Mouse (Mus musculus): ENCODE results near the gene Ctu1. TPM values are rescaled to one million over a fixed set of nuclear protein-coding genes. Genes with fewer than 3 reads are reported as not detected.
"Not testable (repeated sequence)": the region's sequence is repeated elsewhere in the genome, so short reads cannot be mapped to it uniquely, and the experiment has no call there.

Gene Ctu1
- total and polyA plus RNA-seq, 2 experiments from 2014 or later = 21.6 to 36.7 TPM

GRCm38 (mm10) chr7:43654519-43654918, 17.3 kb upstream of the Ctu1 start:
- TF ChIP-seq CTCF (IDR thresholded peaks at IDR 0.05) = no peak
- DNase-seq (ENCODE audit: low spot score) (no peak), ATAC-seq (ENCODE audit: low FRiP score) (no peak)
- H3K27ac ChIP-seq (ENCODE audit: low read depth, low read length) = no peak overlapping the region
- H3K4me2 ChIP-seq (ENCODE audit: low read depth, low read length, poor library complexity, severe bottlenecking) = no peak overlapping the region
- H3K9me3 ChIP-seq (ENCODE audit: low read length) = 0 out of 2 replicates have a peak, but pooled peaks cover 3% of the 10 kb centered on the region
- no peaks in the 10 kb centered on the region for H3K36me3 ChIP-seq (ENCODE audit: insufficient read depth, low read length)
- H3K4me1 ChIP-seq (ENCODE audit: insufficient read depth, low read length) = no peaks in the 10 kb centered on the region
- 81% methylated on average over 3 of the region's 3 CpGs for WGBS
- no peaks in the 10 kb centered on the region for H3K27me3 ChIP-seq (ENCODE audit: insufficient read depth, low read length)
- no peak overlapping the region for H3K9ac ChIP-seq (replicated peaks; ENCODE audit: low read length, poor library complexity, severe bottlenecking)
- H3K4me3 ChIP-seq (ENCODE audit: low read depth, low read length) = no peak overlapping the region

DNA sequence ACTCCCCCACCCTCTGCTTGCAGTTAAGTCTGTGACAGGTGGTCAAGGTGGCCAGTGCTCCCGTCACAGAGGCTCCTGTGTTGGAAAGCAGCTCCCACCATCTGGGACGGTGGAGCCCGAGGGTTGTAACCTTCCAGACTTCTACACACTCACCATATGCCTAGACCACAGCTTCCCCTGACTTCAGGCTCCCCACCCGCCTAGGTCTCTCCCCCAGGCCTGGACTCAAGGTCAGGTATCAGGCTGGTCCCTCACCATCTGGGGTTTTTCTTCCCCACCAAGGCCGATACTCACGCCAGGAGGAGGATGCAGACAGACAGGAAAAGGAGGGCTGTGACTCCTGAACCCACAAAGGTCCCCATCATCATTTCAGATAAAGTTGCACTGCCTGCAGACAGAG, 15.6 kb upstream of the Ctu1 start:
- no peak for TF ChIP-seq CTCF (IDR thresholded peaks at IDR 0.05)
- Histone ChIP-seq H3K9me3 (ENCODE audit: low read length) (0 out of 2 replicates have a peak, but pooled peaks cover 3% of the 10 kb centered on the region), H3K27me3 (ENCODE audit: insufficient read depth, low read length) (no peaks in the 10 kb centered on the region), H3K4me2 (ENCODE audit: low read depth, low read length, poor library complexity, severe bottlenecking) (no peak overlapping the region), H3K9ac (replicated peaks; ENCODE audit: low read length, poor library complexity, severe bottlenecking) (no peak overlapping the region), H3K27ac (ENCODE audit: low read depth, low read length) (no peak overlapping the region), H3K4me1 (ENCODE audit: insufficient read depth, low read length) (no peaks in the 10 kb centered on the region), H3K36me3 (ENCODE audit: insufficient read depth, low read length) (no peaks in the 10 kb centered on the region), H3K4me3 (ENCODE audit: low read depth, low read length) (no peak overlapping the region)
- DNase-seq (ENCODE audit: low spot score) (no peak), ATAC-seq (ENCODE audit: low FRiP score) (no peak)
- WGBS = 76% methylated on average over 6 of the region's 6 CpGs

DNA sequence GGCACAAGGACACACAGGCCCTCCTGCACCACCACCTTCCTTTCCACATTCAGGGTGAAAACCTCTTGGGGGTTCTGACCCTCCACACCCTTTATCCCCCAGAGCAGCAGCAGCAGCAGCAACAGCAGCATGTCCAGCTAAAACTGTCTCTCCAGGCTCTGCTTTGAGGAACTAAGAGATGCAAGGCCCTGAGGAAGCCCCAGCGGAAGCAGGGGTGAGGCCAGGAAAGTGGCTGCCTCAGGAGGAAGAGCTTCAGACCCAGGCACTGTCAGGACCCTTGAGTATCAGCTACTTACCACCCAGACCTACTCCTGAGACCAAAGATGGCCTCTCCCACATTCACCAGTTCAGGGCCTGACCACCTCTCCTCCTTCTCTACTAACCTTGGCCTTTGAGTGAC, 11.8 kb upstream of the Ctu1 start, which contains the start of gene Siglece:
TSS of gene Siglece (minus strand) at position 160 of the 400 bp plus-strand sequence.
- no peaks in the 10 kb centered on the region for H3K9me3 ChIP-seq (ENCODE audit: low read length)
- no peak within 1 kb of the TSS for H3K9ac ChIP-seq (replicated peaks; ENCODE audit: low read length, poor library complexity, severe bottlenecking)
- TF ChIP-seq CTCF (IDR thresholded peaks at IDR 0.05) = no peak
- H3K27me3 ChIP-seq (ENCODE audit: insufficient read depth, low read length) = no peaks in the 10 kb centered on the region
- H3K27ac ChIP-seq (ENCODE audit: low read depth, low read length) = no peak within 1 kb of the TSS
- DNase-seq (ENCODE audit: low spot score) (no peak), ATAC-seq (ENCODE audit: low FRiP score) (no peak)
- no peak within 1 kb of the TSS for H3K4me2 ChIP-seq (ENCODE audit: low read depth, low read length, poor library complexity, severe bottlenecking)
- H3K4me1 ChIP-seq (ENCODE audit: insufficient read depth, low read length) = no peaks in the 10 kb centered on the region
- H3K4me3 ChIP-seq (ENCODE audit: low read depth, low read length) = no peak within 1 kb of the TSS
- H3K36me3 ChIP-seq (ENCODE audit: insufficient read depth, low read length) = no peaks in the 10 kb centered on the region
- WGBS = 50% methylated on average over 1 of the region's 1 CpGs

GRCm38 (mm10) chr7:43662804-43663203, 9.0 kb upstream of the Ctu1 start:
- H3K36me3 ChIP-seq (ENCODE audit: insufficient read depth, low read length) = no peaks in the 10 kb centered on the region
- DNase-seq (ENCODE audit: low spot score) (no peak), ATAC-seq (ENCODE audit: low FRiP score) (no peak)
- no peak overlapping the region for H3K9ac ChIP-seq (replicated peaks; ENCODE audit: low read length, poor library complexity, severe bottlenecking)
- no peak overlapping the region for H3K4me3 ChIP-seq (ENCODE audit: low read depth, low read length)
- H3K27me3 ChIP-seq (ENCODE audit: insufficient read depth, low read length) = no peaks in the 10 kb centered on the region
- H3K9me3 ChIP-seq (ENCODE audit: low read length) = no peaks in the 10 kb centered on the region
- 91% methylated on average over 1 of the region's 1 CpGs for WGBS
- no peak overlapping the region for H3K4me2 ChIP-seq (ENCODE audit: low read depth, low read length, poor library complexity, severe bottlenecking)
- no peak overlapping the region for H3K27ac ChIP-seq (ENCODE audit: low read depth, low read length)
- TF ChIP-seq CTCF (IDR thresholded peaks at IDR 0.05) = no peak
- H3K4me1 ChIP-seq (ENCODE audit: insufficient read depth, low read length) = no peaks in the 10 kb centered on the region

- not testable (repeated sequence) for H3K9ac ChIP-seq (replicated peaks; ENCODE audit: low read length, poor library complexity, severe bottlenecking); DNase-seq (ENCODE audit: low spot score); H3K4me3 ChIP-seq (ENCODE audit: low read depth, low read length); H3K9me3 ChIP-seq (ENCODE audit: low read length); H3K36me3 ChIP-seq (ENCODE audit: insufficient read depth, low read length); ATAC-seq (ENCODE audit: low FRiP score); H3K4me1 ChIP-seq (ENCODE audit: insufficient read depth, low read length); H3K27ac ChIP-seq (ENCODE audit: low read depth, low read length); H3K4me2 ChIP-seq (ENCODE audit: low read depth, low read length, poor library complexity, severe bottlenecking); H3K27me3 ChIP-seq (ENCODE audit: insufficient read depth, low read length)
- WGBS = 96% methylated on average over 4 of the region's 4 CpGs
These were observed 4.6 kb upstream of the Ctu1 start for GRCm38 (mm10) chr7:43667221-43667620.

DNA sequence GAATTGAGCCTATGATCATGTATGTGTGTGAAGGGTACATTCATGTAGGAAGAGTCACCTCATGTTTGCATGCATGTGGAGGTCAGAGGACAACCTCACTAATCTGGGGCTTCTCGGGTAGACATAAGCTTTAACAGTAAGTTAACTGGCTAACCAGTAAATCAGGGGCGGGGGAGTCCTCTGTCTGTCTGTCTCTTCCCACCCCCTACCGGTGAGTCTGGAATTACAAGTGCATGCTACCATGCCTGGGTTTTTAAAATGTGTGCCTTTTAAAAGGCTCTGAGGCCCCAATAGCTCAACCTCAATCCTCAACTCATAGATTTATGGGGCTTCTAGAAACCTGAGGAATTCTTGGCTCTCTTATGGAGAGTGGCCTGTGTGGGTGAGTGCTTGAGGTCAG, 3.2 kb upstream of the Ctu1 start:
- peak; percentile 43 for TF ChIP-seq CTCF (IDR thresholded peaks at IDR 0.05)
- H3K4me2 ChIP-seq (ENCODE audit: low read depth, low read length, poor library complexity, severe bottlenecking) = no peak overlapping the region
- no peak overlapping the region for H3K4me3 ChIP-seq (ENCODE audit: low read depth, low read length)
- WGBS = 9% methylated on average over 3 of the region's 3 CpGs
- no peak for DNase-seq (ENCODE audit: low spot score)
- no peaks in the 10 kb centered on the region for H3K36me3 ChIP-seq (ENCODE audit: insufficient read depth, low read length)
- H3K27ac ChIP-seq (ENCODE audit: low read depth, low read length) = no peak overlapping the region
- no peaks in the 10 kb centered on the region for H3K27me3 ChIP-seq (ENCODE audit: insufficient read depth, low read length)
- H3K4me1 ChIP-seq (ENCODE audit: insufficient read depth, low read length) = no peaks in the 10 kb centered on the region
- no peak for ATAC-seq (ENCODE audit: low FRiP score)
- no peaks in the 10 kb centered on the region for H3K9me3 ChIP-seq (ENCODE audit: low read length)
- H3K9ac ChIP-seq (replicated peaks; ENCODE audit: low read length, poor library complexity, severe bottlenecking) = no peak overlapping the region
